Mouse (Mus musculus): ENCODE results near the gene Ttc37. TPM values are rescaled to one million over a fixed set of nuclear protein-coding genes. Genes with fewer than 3 reads are reported as not detected.
A peak's percentile ranks its signal among the peaks of the same experiment; 100 is the strongest.

Gene Ttc37
- polyA plus RNA-seq, 1 experiment from 2014 or later: 15.7 TPM

DNA sequence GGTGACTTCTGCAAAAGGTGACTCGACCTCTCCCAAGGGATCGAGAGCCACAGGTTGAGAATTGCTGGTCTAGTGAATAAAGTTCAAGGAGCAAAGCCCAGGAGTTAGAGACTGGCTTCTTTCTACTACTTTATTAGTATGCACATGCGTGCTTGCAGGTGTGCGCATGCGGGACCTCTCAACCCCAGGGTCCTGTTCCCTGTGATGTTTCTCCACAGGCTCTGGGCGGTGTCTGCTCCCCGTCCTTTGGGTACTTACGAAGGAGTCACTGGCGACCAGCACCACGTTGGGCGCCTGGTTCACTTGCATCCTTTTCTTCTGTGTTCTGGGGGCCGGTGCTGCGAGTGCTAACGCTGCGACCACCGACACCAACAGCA lies 430 bp upstream of the Ttc37 start:
- Histone ChIP-seq H3K4me1 (peaks cover 6% of the 10 kb centered on the region), H3K27ac (peak overlapping the region; percentile 89), H3K4me3 (replicated peaks) (peak overlapping the region; percentile 77), H3K27me3 (no peaks in the 10 kb centered on the region), H3K9ac (peak overlapping the region; percentile 60), H3K36me3 (peaks cover 20% of the 10 kb centered on the region), H3K4me2 (peak overlapping the region; percentile 63), H3K9me3 (replicated peaks) (no peaks in the 10 kb centered on the region)
- ATAC-seq (replicated peaks; ENCODE audit: low FRiP score): peak; percentile 87
- 3% methylated on average over 16 of the region's 16 CpGs for WGBS

- Histone ChIP-seq H3K9me3 (replicated peaks) (no peaks in the 10 kb centered on the region), H3K27ac (no peak overlapping the region), H3K4me1 (peaks cover 6% of the 10 kb centered on the region), H3K27me3 (no peaks in the 10 kb centered on the region), H3K9ac (no peak overlapping the region), H3K4me3 (replicated peaks) (no peak overlapping the region), H3K36me3 (peaks cover 30% of the 10 kb centered on the region), H3K4me2 (no peak overlapping the region)
- no peak for ATAC-seq (replicated peaks; ENCODE audit: low FRiP score)
- 81% methylated on average over 2 of the region's 2 CpGs for WGBS
Observed at GRCm38 (mm10) chr13:76101989-76102388, 3.5 kb downstream of the Ttc37 start.

- 80% methylated on average over 18 of the region's 18 CpGs for WGBS
- H3K4me2 ChIP-seq: no peak overlapping the region
- H3K4me1 ChIP-seq: no peaks in the 10 kb centered on the region
- no peak overlapping the region for H3K9ac ChIP-seq
- peaks cover 59% of the 10 kb centered on the region for H3K36me3 ChIP-seq
- no peaks in the 10 kb centered on the region for H3K27me3 ChIP-seq
- ATAC-seq (replicated peaks; ENCODE audit: low FRiP score): no peak
- no peak overlapping the region for H3K27ac ChIP-seq
- H3K9me3 ChIP-seq (replicated peaks): no peaks in the 10 kb centered on the region
- no peak overlapping the region for H3K4me3 ChIP-seq (replicated peaks)
Observed at GRCm38 (mm10) chr13:76109069-76109824, 10.7 kb downstream of the Ttc37 start.

GRCm38 (mm10) chr13:76128799-76129198 lies 30.3 kb downstream of the Ttc37 start:
- no peak for ATAC-seq (replicated peaks; ENCODE audit: low FRiP score)
- H3K4me1 ChIP-seq: no peaks in the 10 kb centered on the region
- no peak overlapping the region for H3K4me2 ChIP-seq
- no peaks in the 10 kb centered on the region for H3K27me3 ChIP-seq
- no peak overlapping the region for H3K9ac ChIP-seq
- H3K27ac ChIP-seq: no peak overlapping the region
- no peaks in the 10 kb centered on the region for H3K9me3 ChIP-seq (replicated peaks)
- H3K36me3 ChIP-seq: peaks cover 84% of the 10 kb centered on the region
- H3K4me3 ChIP-seq (replicated peaks): no peak overlapping the region
- WGBS: 83% methylated on average over 4 of the region's 4 CpGs

DNA sequence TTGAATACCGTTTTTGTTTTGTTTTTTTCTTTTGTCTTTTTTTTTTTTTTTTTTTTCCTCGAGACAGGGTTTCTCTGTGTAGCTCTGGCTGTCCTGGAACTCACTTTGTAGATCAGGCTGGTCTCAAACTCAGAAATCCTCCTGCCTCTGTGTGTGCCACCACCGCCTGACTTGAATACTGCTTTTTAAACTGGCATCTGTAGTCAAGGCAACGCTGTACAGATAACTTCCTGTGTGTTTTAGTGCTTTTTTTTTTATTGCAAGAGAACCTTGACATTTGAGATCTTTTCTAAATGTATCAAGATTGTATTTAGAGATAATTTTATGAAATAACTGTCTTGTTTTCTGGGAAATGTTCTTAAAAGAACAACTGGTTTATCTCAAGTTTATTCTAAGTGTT lies 33.9 kb downstream of the Ttc37 start:
- Histone ChIP-seq H3K9ac (no peak overlapping the region), H3K4me2 (no peak overlapping the region), H3K4me3 (replicated peaks) (no peak overlapping the region), H3K36me3 (peaks cover 79% of the 10 kb centered on the region), H3K27ac (no peak overlapping the region), H3K27me3 (no peaks in the 10 kb centered on the region), H3K9me3 (replicated peaks) (no peaks in the 10 kb centered on the region), H3K4me1 (no peaks in the 10 kb centered on the region)
- ATAC-seq (replicated peaks; ENCODE audit: low FRiP score): no peak
- WGBS: 94% methylated on average over 4 of the region's 4 CpGs

DNA sequence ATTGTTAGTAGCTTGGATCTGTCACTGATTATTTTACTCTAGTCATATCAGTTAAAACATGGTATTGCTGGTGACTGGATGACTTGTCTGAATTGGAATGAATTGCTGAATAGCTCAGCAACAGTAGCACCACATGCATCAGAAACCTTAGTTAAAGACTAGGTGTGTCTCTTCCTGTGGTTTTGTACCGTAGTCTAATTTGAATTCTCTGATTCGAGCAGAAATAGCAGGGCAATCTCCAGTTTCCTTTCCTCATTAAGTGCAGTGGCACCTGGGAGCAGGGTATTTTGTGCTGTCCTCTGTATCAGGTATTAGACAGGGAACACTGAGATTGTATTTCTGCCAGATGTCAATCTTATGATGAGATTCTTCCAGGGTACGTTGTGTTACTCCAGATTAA lies 40.3 kb downstream of the Ttc37 start:
- H3K9ac ChIP-seq: no peak overlapping the region
- H3K27me3 ChIP-seq: no peaks in the 10 kb centered on the region
- no peak for ATAC-seq (replicated peaks; ENCODE audit: low FRiP score)
- no peaks in the 10 kb centered on the region for H3K4me1 ChIP-seq
- 88% methylated on average over 3 of the region's 3 CpGs for WGBS
- no peak overlapping the region for H3K4me3 ChIP-seq (replicated peaks)
- H3K9me3 ChIP-seq (replicated peaks): no peaks in the 10 kb centered on the region
- H3K27ac ChIP-seq: no peak overlapping the region
- H3K36me3 ChIP-seq: peaks cover 68% of the 10 kb centered on the region
- H3K4me2 ChIP-seq: no peak overlapping the region

DNA sequence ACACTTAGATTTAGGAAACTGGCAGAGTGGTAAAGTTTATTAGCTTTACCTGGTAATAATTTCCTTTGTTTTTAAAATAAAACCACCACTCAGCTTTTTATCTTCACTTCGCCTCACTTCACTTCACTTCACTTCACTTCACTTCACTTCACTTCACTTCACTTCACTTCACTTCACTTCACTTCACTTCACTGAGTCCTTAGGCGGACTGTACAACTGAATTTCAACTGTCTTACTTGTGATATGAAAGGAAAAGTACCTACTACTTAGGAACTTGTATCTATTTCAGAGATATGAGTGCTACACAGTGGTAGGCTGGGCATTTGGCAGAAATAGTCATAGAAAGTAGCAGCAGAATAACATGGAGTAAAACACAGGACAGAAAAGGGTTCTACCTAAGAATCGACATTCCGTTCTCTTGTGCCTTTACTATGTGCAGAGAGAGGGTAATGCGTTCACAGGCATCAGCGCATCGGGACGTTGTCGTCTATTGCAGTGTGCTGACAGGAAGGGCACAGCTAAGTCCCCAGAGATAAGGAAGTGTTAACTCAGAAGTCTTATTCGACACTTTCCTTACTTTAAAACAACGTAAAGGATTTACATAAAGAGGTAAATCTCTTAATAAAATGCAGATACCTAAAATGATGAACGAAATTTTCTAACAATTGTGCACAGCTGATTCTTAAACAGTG lies 42.7 kb downstream of the Ttc37 start:
- Histone ChIP-seq H3K4me2 (no peak overlapping the region), H3K27me3 (no peaks in the 10 kb centered on the region), H3K4me1 (no peaks in the 10 kb centered on the region), H3K9me3 (replicated peaks) (no peaks in the 10 kb centered on the region), H3K9ac (no peak overlapping the region), H3K36me3 (peaks cover 56% of the 10 kb centered on the region), H3K4me3 (replicated peaks) (no peak overlapping the region), H3K27ac (no peak overlapping the region)
- no peak for ATAC-seq (replicated peaks; ENCODE audit: low FRiP score)
- 69% methylated on average over 12 of the region's 12 CpGs for WGBS

DNA sequence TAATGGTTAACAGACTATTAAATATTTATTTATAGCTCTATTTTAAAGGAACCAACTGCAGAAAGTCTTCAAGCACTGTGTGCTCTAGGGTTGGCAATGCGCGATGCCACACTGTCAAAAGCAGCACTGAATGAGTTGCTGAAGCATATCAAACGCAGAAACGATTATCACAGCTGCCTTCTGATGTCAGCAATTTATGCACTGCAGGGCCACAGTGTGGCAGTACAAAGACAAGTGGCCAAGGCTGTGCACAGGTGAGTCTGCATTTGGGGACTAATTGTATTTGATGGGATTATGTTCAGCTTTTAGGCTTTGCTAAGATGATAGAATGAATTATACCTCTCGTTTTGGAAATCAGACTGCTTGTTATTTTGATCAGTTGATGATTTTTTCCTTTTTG lies 51.9 kb downstream of the Ttc37 start:
- Histone ChIP-seq H3K4me1 (no peaks in the 10 kb centered on the region), H3K36me3 (peaks cover 69% of the 10 kb centered on the region), H3K27me3 (no peaks in the 10 kb centered on the region), H3K9me3 (replicated peaks) (no peaks in the 10 kb centered on the region), H3K4me2 (no peak overlapping the region), H3K9ac (no peak overlapping the region), H3K27ac (no peak overlapping the region), H3K4me3 (replicated peaks) (no peak overlapping the region)
- no peak for ATAC-seq (replicated peaks; ENCODE audit: low FRiP score)
- 85% methylated on average over 5 of the region's 5 CpGs for WGBS

DNA sequence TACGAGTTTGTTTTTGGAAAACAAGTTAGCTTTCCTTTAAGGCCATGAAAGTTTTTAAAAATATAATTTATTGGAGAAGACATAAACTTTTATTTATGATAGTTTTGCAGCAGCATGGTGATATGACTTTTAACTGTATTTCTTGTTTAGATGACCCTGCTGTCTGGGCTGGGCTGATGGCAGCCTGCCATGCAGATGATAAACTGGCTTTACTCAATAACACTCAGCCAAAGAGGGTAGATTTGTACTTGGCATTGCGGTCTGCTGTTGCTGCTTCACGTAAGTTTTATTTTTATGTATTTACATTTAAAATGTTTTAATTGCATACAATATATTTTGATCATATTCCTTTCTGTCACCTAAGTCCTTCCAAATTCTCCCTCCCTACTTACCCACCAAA lies 58.6 kb downstream of the Ttc37 start:
- ATAC-seq (replicated peaks; ENCODE audit: low FRiP score): no peak
- H3K4me1 ChIP-seq: no peaks in the 10 kb centered on the region
- 71% methylated on average over 3 of the region's 3 CpGs for WGBS
- no peaks in the 10 kb centered on the region for H3K9me3 ChIP-seq (replicated peaks)
- H3K9ac ChIP-seq: no peak overlapping the region
- H3K27me3 ChIP-seq: no peaks in the 10 kb centered on the region
- H3K4me2 ChIP-seq: no peak overlapping the region
- H3K27ac ChIP-seq: no peak overlapping the region
- H3K4me3 ChIP-seq (replicated peaks): no peak overlapping the region
- H3K36me3 ChIP-seq: peaks cover 65% of the 10 kb centered on the region

DNA sequence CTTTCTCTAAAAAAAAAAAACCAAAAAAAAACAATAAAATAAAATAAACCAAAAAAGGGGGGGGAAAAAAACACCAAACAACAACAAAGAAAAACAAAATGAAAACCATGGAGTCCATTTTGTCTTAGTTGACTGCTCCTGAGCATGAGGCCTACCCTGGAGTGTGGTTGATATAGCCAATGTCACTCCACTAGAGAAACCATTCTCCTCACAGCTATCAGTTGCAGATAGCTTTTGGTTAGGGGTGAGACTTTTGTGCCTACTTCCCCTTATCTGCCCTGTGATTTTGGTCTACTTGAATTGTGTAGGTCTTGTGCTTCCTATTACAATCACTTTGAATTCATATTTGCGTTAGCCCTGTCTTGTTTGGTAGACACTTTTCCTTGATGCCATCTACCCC lies 59.0 kb downstream of the Ttc37 start:
- H3K36me3 ChIP-seq: peaks cover 68% of the 10 kb centered on the region
- WGBS: 98% methylated on average over 1 of the region's 1 CpGs

GRCm38 (mm10) chr13:76160587-76160986 lies 62.1 kb downstream of the Ttc37 start:
- no peak overlapping the region for H3K4me2 ChIP-seq
- no peaks in the 10 kb centered on the region for H3K27me3 ChIP-seq
- no peaks in the 10 kb centered on the region for H3K9me3 ChIP-seq (replicated peaks)
- H3K36me3 ChIP-seq: peaks cover 72% of the 10 kb centered on the region
- 81% methylated on average over 2 of the region's 2 CpGs for WGBS
- no peaks in the 10 kb centered on the region for H3K4me1 ChIP-seq
- no peak overlapping the region for H3K27ac ChIP-seq
- no peak for ATAC-seq (replicated peaks; ENCODE audit: low FRiP score)
- no peak overlapping the region for H3K9ac ChIP-seq
- no peak overlapping the region for H3K4me3 ChIP-seq (replicated peaks)

More for the DNA sequence above, 59.0 kb downstream of the Ttc37 start:
- Histone ChIP-seq H3K4me3 (replicated peaks) (no peak overlapping the region), H3K9ac (no peak overlapping the region), H3K27ac (no peak overlapping the region), H3K4me2 (no peak overlapping the region), H3K4me1 (no peaks in the 10 kb centered on the region), H3K9me3 (replicated peaks) (no peaks in the 10 kb centered on the region), H3K27me3 (no peaks in the 10 kb centered on the region)
- no peak for ATAC-seq (replicated peaks; ENCODE audit: low FRiP score)

GRCm38 (mm10) chr13:76174297-76174696 lies 75.8 kb downstream of the Ttc37 start:
- Histone ChIP-seq H3K4me3 (replicated peaks) (no peak overlapping the region), H3K9ac (no peak overlapping the region), H3K27ac (no peak overlapping the region), H3K9me3 (replicated peaks) (no peaks in the 10 kb centered on the region), H3K4me1 (no peaks in the 10 kb centered on the region), H3K4me2 (no peak overlapping the region), H3K36me3 (peaks cover 35% of the 10 kb centered on the region), H3K27me3 (no peaks in the 10 kb centered on the region)
- ATAC-seq (replicated peaks; ENCODE audit: low FRiP score): no peak
